Mouse (Mus musculus) liver, embryonic 14.5 days (tissue): ENCODE measurements around the gene Isg20l2. TPM values are rescaled to one million over a fixed set of nuclear protein-coding genes. Genes with fewer than 3 reads are reported as not detected.

Experiments used
- ATAC-seq: fragments of 200-750 bp; cut with Nextera tagmentation; 2 replicates; pipeline ENCODE4 v1.8.0; 2017; ENCODE audit warnings: moderate number of reproducible peaks, mild to moderate bottlenecking, moderate library complexity; ENCODE audit not compliant: insufficient read depth
- DNase-seq, 3 experiments: peaks; one replicate each; pipeline ENCODE4 v3.0.0-alpha.2; 2012 to 2013; ENCODE audit warnings: low read depth in 3 of 3, low spot score in 3 of 3
- H3K27ac ChIP-seq: fragments of 300-500 bp; sonication (generic); 2 replicates; pipeline ENCODE4 v1.5.1; 2014; ENCODE audit warnings: moderate library complexity, mild to moderate bottlenecking, control low read depth, inconsistent platforms
- H3K27me3 ChIP-seq: fragments of 300-500 bp; sonication (generic); 2 replicates; pipeline ENCODE4 v1.6.1; 2014; ENCODE audit warnings: mild to moderate bottlenecking, low read length, moderate library complexity; ENCODE audit not compliant: control insufficient read depth, insufficient read depth
- H3K36me3 ChIP-seq: fragments of 300-500 bp; sonication (generic); replicated peaks from 2 replicates; pipeline ENCODE4 v1.6.1; 2014; ENCODE audit warnings: low read depth; ENCODE audit not compliant: control insufficient read depth, insufficient read depth
- H3K4me1 ChIP-seq, 2 experiments: fragments of 200-500 bp in 1 of 2; fragments of 300-500 bp in 1 of 2; sonication (generic) in 1 of 2; replicated peaks; 2 replicates each; pipeline ENCODE4 v1.6.1; 2012 to 2014; ENCODE audit warnings: antibody characterized with exemption in 1 of 2, inconsistent platforms in 1 of 2, low read length in 1 of 2; ENCODE audit not compliant: control insufficient read depth in 2 of 2, insufficient read depth in 2 of 2
- H3K4me2 ChIP-seq: fragments of 300-500 bp; sonication (generic); 2 replicates; pipeline ENCODE4 v1.6.1; 2014; ENCODE audit warnings: low read depth, mild to moderate bottlenecking, control low read depth, moderate library complexity
- H3K4me3 ChIP-seq, 2 experiments: fragments of 200-500 bp in 1 of 2; fragments of 300-500 bp in 1 of 2; sonication (generic) in 1 of 2; 2 replicates each; pipeline ENCODE4 v1.5.1; 2012 to 2014; ENCODE audit warnings: low read depth in 2 of 2, low read length in 2 of 2, mild to moderate bottlenecking in 2 of 2, control low read depth in 1 of 2, inconsistent platforms in 1 of 2, moderate library complexity in 1 of 2; ENCODE audit not compliant: insufficient read depth in 1 of 2
- H3K9ac ChIP-seq: fragments of 300-500 bp; sonication (generic); replicated peaks from 2 replicates; pipeline ENCODE4 v1.6.1; 2014; ENCODE audit warnings: mild to moderate bottlenecking, control low read depth, moderate library complexity
- H3K9me3 ChIP-seq: fragments of 300-500 bp; sonication (generic); 2 replicates; pipeline ENCODE4 v1.6.1; 2016; ENCODE audit warnings: low read length, mixed read lengths; ENCODE audit not compliant: control insufficient read depth
- CTCF ChIP-seq: IDR thresholded peaks from 2 replicates; pipeline ENCODE4 v1.5.1; 2016; ENCODE audit warnings: antibody characterized with exemption, low read depth, control low read depth
- EP300 ChIP-seq: IDR thresholded peaks from 2 replicates; pipeline ENCODE4 v1.6.1; 2016; ENCODE audit warnings: antibody characterized with exemption, low read depth
- WGBS: fragments of 180-500 bp; shearing (Covaris S2); extraction: QIAGEN DNeasy Blood & Tissue Kit; methylation state at CpG from one replicate; pipeline ENCODE4 v1.1.7; 2014; ENCODE audit not compliant: insufficient replicate concordance; 5-methylcytosine and 5-hydroxymethylcytosine counted together
- polyA plus RNA-seq, 2 experiments: library from polyadenylated mRNA; depleted of rRNA in 1 of 2; stranded (reverse) in 1 of 2; unstranded in 1 of 2; fragments of >200 nt; fragmentation: Nextera tagmentation in 1 of 2; extraction: Ambion mirVana in 1 of 2; gene quantifications; 2 replicates each; pipeline versions ENCODE4 v1.2.1 to v1.2.3; 2012 to 2014

The Isg20l2 gene
- polyA plus RNA-seq (2012; rRNA removed) (9.3 and 14.8 TPM in 2 replicates), polyA plus RNA-seq (2014; fragmentation: Nextera tagmentation; extraction: Ambion mirVana) (9.7 and 11.0 TPM in 2 replicates)

DNA sequence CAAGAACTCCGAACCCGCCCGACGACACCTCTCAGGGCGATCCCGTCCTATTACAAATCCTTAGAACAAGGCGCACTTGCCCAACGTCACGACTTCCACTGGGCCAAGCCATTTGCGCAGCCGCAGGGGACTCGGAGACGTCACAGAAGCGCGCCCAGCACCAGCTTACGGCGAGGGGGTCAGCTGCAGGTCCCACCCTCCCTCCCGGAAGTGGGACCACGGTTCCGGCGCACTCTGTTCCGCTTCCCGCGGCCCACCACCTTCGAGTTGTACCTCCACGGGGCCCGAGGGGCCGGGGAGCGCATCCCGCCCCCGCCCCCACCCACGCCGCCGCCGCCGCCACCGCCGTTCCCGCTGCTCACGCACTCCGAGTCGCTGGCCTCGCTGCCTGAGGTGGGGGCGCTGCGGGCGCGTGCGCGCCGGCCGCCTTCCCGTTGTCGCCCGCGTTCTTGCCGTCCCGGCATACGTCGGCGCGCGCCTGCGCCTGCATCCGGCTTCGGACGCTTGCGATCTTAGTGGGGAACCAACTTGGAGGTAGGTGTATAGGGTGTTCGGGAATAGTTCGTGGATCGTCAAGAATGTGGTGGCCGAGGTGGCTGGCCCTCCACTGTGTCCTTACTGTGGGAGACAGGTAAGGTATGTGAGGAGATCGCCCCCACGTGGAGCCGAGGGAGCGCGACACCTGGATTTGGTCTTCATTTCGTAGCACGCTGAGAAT is at the start of gene Isg20l2, which contains the start of gene Rrnad1:
TSS of gene Isg20l2 (plus strand) at position 237 of the 718 bp plus-strand sequence.
TSS of gene Rrnad1 (minus strand) at position 640 of the 718 bp plus-strand sequence.
- Histone ChIP-seq H3K9me3 (no peaks in the 10 kb centered on the region), H3K27ac (peak within 1 kb of the TSS; percentile 75), H3K9ac (peak within 1 kb of the TSS; percentile 81), H3K4me1 (peaks cover 6 to 13% of the 10 kb centered on the region in 2 experiments), H3K4me2 (peak within 1 kb of the TSS; percentile 88), H3K4me3 (peak within 1 kb of the TSS; percentile 93 to 96), H3K27me3 (no peaks in the 10 kb centered on the region), H3K36me3 (peaks cover 21% of the 10 kb centered on the region)
- ATAC-seq = peak; percentile 95
- WGBS = under 1% methylated on average over 74 of the region's 78 CpGs
- DNase-seq = peak; percentile 89 to 91 (median 90)
- TF ChIP-seq EP300 (no peak), CTCF (peak; percentile 95)

DNA sequence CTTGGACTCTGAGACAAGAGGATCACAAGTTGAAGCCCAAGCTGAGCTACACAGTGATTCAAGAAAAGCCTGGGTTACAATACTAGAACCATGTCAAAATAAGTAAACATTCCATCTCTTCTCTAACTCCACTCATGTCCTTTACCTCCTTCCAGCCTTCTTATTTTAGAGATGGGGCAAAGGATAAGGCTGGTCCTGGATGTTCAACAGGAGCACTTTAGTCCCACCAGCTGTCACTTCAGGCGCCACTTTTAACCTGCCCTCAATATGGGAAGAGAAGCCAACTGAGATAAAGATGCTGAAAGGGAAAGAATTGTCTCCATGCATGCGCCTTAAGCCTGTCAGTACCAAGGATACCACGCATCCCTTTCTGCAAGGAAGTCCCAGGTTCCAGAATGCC is 45.8 kb upstream of the Isg20l2 start:
- Histone ChIP-seq H3K27ac (peak overlapping the region; percentile 84), H3K4me3 (peak overlapping the region; percentile 79 to 87), H3K4me1 (peaks cover 15 to 19% of the 10 kb centered on the region in 2 experiments), H3K27me3 (no peaks in the 10 kb centered on the region), H3K36me3 (peaks cover 16% of the 10 kb centered on the region), H3K9ac (peak overlapping the region; percentile 95), H3K9me3 (no peaks in the 10 kb centered on the region; the same call in 1 of the 2 replicates), H3K4me2 (peak overlapping the region; percentile 97)
- ATAC-seq (no peak), DNase-seq (no peak)
- TF ChIP-seq EP300 (no peak), CTCF (no peak)
- 1% methylated on average over 3 of the region's 3 CpGs for WGBS

DNA sequence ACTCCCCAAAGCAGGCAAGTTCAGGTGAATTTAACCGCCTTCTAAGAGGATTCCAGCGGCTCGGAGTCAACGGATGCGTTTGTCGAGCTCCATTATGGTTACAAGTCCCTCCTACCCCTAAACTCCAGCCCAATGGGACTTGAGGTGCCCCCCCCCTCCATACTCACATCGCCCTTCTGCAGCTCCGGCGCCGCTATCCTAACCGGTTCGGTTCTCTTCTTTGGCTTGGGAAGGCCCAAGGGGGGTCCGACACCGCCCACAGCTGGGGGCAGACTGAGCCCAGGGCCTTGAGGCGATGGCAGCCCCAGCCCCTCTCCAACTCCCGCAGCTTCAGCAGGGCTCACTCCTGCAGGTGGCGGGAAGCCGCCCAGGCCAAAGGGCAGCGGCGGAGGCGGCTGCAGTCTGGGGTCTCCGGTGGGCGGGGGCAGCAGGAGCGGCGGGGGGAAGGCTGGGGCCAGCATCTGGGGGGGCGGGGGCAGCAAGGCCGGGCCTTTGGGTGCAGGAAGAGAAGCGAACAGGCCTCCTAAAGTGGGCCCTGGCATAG is 45.3 kb upstream of the Isg20l2 start:
- peak overlapping the region; percentile 79 to 87 for H3K4me3 ChIP-seq
- H3K4me2 ChIP-seq = peak overlapping the region; percentile 97
- 0 out of 2 replicates have a peak, but pooled peaks have one; percentile 1 for TF ChIP-seq CTCF
- TF ChIP-seq EP300 = no peak
- peak overlapping the region; percentile 84 for H3K27ac ChIP-seq
- no peaks in the 10 kb centered on the region; the same call in 1 of the 2 replicates for H3K9me3 ChIP-seq
- DNase-seq = peak in 1 of 3 experiments; percentile 43
- no peaks in the 10 kb centered on the region for H3K27me3 ChIP-seq
- ATAC-seq = peak; percentile 2; the same call in 1 of the 2 replicates
- peak overlapping the region; percentile 95 for H3K9ac ChIP-seq
- 1% methylated on average over 28 of the region's 28 CpGs for WGBS
- peaks cover 15 to 19% of the 10 kb centered on the region in 2 experiments for H3K4me1 ChIP-seq
- peaks cover 16% of the 10 kb centered on the region for H3K36me3 ChIP-seq

DNA sequence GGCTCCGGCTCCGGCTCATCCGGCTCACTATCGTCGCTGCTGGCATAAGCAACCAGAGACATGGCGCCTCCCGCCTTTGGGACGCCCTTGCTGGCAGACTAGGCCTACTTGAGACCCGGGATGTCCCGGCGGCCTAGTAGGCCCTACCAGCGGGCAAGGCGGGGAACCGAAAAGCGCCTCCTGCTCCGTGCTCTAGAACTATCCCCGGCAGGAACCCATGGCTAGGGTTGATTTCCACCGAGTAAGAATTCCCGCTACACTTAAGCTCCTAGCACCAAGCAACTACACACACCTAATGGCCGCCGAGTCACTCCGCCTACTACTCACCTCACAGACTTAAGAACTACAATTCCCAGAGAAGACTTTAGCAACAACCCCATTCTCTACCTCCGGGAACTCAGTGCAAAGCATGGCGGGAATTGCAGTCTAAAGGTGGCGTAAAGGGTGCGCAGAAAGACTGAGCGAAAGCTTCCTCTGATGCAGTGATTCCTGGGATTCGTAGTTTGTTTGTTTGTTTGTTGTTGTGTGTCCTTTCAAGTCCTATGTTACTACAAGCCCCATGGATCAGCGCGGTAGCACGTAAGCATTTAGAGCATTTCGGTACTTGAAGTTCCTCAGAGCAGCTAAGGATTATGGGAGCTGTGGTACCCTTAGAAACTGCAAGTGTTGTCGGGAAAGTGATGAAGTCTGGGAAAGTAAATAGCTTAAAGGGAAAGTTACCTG is 44.7 kb upstream of the Isg20l2 start, which contains the start of gene Prcc:
TSS of gene Prcc (minus strand) at position 328 of the 723 bp plus-strand sequence.
- Histone ChIP-seq H3K27me3 (no peaks in the 10 kb centered on the region), H3K9me3 (no peaks in the 10 kb centered on the region; the same call in 1 of the 2 replicates), H3K4me3 (peak within 1 kb of the TSS; percentile 79 to 87), H3K4me1 (peaks cover 15 to 19% of the 10 kb centered on the region in 2 experiments), H3K4me2 (peak within 1 kb of the TSS; percentile 97), H3K27ac (peak within 1 kb of the TSS; percentile 84), H3K36me3 (peaks cover 10% of the 10 kb centered on the region), H3K9ac (peak within 1 kb of the TSS; percentile 95)
- TF ChIP-seq EP300 (no peak; the same call in 1 of the 2 replicates), CTCF (no peak)
- WGBS = under 1% methylated on average over 33 of the region's 33 CpGs
- DNase-seq (peak; percentile 98 to 99 (median 99)), ATAC-seq (peak; percentile 93)
